ENCODE assay signal across 8 mouse cellular contexts in genomic region chr10:127267318-127267717, GRCm38 (mm10). TPM values are rescaled to one million over a fixed set of nuclear protein-coding genes. Genes with fewer than 3 reads are reported as not detected.
DNase-seq lines count a peak whose midpoint lies in the region; ATAC-seq and TF ChIP-seq lines count a peak whose summit lies in the region.

No protein-coding gene starts in this region.

- H3K4me1 ChIP-seq in E14TG2a.4 (replicated peaks; ENCODE audit: low read depth, low read length), result peaks cover 92% of the 10 kb centered on the region
- H3K4me1 ChIP-seq in hindbrain, embryonic 12.5 days, result peaks cover 39% of the 10 kb centered on the region
- peaks cover 6 to 15% of the 10 kb centered on the region in 2 experiments for H3K4me1 ChIP-seq in liver, embryonic 14.5 days (replicated peaks; ENCODE audit: control insufficient read depth in 2 of 2, insufficient read depth in 2 of 2, low read length in 1 of 2)

- H3K27me3 ChIP-seq in E14TG2a.4 (ENCODE audit: insufficient read depth, low read length), result no peaks in the 10 kb centered on the region
- H3K27me3 ChIP-seq in hindbrain, embryonic 12.5 days, result peaks cover 14% of the 10 kb centered on the region
- H3K27me3 ChIP-seq in liver, embryonic 14.5 days (ENCODE audit: control insufficient read depth, insufficient read depth, low read length), result peaks cover 10% of the 10 kb centered on the region

- H3K9ac ChIP-seq in hindbrain, embryonic 12.5 days, result peak overlapping the region; percentile 99
- H3K9ac ChIP-seq in liver, embryonic 14.5 days (replicated peaks), result peak overlapping the region; percentile 99

- no peaks in the 10 kb centered on the region for H3K9me3 ChIP-seq in E14TG2a.4 (ENCODE audit: low read length)
- H3K9me3 ChIP-seq in hindbrain, embryonic 12.5 days (replicated peaks), result no peaks in the 10 kb centered on the region
- no peaks in the 10 kb centered on the region for H3K9me3 ChIP-seq in liver, embryonic 14.5 days (ENCODE audit: control insufficient read depth, low read length)

- TF ChIP-seq CTCF in E14TG2a.4 (conservative IDR thresholded peaks at IDR 0.05; ENCODE audit: low read length), result no peak
- no peak for TF ChIP-seq CTCF in liver, embryonic 14.5 days (IDR thresholded peaks at IDR 0.05; ENCODE audit: low read depth)

- H3K4me3 ChIP-seq in E14TG2a.4 (replicated peaks; ENCODE audit: low read length), result peak overlapping the region; percentile 99
- H3K4me3 ChIP-seq in hindbrain, embryonic 12.5 days, result peak overlapping the region; percentile 97
- H3K4me3 ChIP-seq in liver, embryonic 14.5 days (ENCODE audit: insufficient read depth in 1 of 2, low read depth in 2 of 2, low read length in 2 of 2), result peak overlapping the region; percentile 82 to 97

- H3K36me3 ChIP-seq in E14TG2a.4 (ENCODE audit: insufficient read depth, low read length), result peaks cover 50% of the 10 kb centered on the region
- H3K36me3 ChIP-seq in hindbrain, embryonic 12.5 days, result peaks cover 30% of the 10 kb centered on the region
- H3K36me3 ChIP-seq in liver, embryonic 14.5 days (replicated peaks; ENCODE audit: control insufficient read depth, insufficient read depth, low read depth), result peaks cover 4% of the 10 kb centered on the region; the same call in 1 of the 2 replicates

- peak; percentile 50 for DNase-seq in cerebellum, adult 9-11 months
- DNase-seq in cerebellum, adult 11 months, result no peak
- DNase-seq in liver, embryonic 14.5 days (ENCODE audit: low read depth in 3 of 3, low spot score in 3 of 3), result no peak
- DNase-seq in right cerebral cortex, postnatal 10 days (ENCODE audit: low spot score in 2 of 2), result no peak
- DNase-seq in layer of hippocampus, adult 18-20 months (ENCODE audit: low spot score in 2 of 2), result no peak
- no peak for DNase-seq in urinary bladder, postnatal 10 days (ENCODE audit: low spot score)

- WGBS in hindbrain, embryonic 12.5 days, result 76% methylated on average over 5 of the region's 5 CpGs
- 67% methylated on average over 5 of the region's 5 CpGs for WGBS in liver, embryonic 14.5 days (ENCODE audit: insufficient replicate concordance)

- H3K27ac ChIP-seq in hindbrain, embryonic 12.5 days, result peak overlapping the region; percentile 93; the same call in 1 of the 2 replicates
- no peak overlapping the region; the same call in 1 of the 2 replicates for H3K27ac ChIP-seq in liver, embryonic 14.5 days

- peak overlapping the region; percentile 92 for H3K4me2 ChIP-seq in hindbrain, embryonic 12.5 days (replicated peaks)
- H3K4me2 ChIP-seq in liver, embryonic 14.5 days (ENCODE audit: low read depth), result peak overlapping the region; percentile 80

- no peak for TF ChIP-seq EP300 in liver, embryonic 14.5 days (IDR thresholded peaks at IDR 0.05; ENCODE audit: low read depth)

- ATAC-seq in hindbrain, embryonic 12.5 days (ENCODE audit: low FRiP score), result no peak
- ATAC-seq in liver, embryonic 14.5 days (ENCODE audit: insufficient read depth), result no peak

RNA-seq across cellular contexts. Expression of gene Dctn2, which starts 1.1 kb away (rescaled TPM):
- polyA plus RNA-seq in hindbrain, embryonic 12.5 days (2016; fragmentation: Nextera tagmentation; extraction: Ambion mirVana), result 234 and 240 TPM in 2 replicates
- 53.8 and 58.7 TPM in 2 replicates for polyA plus RNA-seq in liver, embryonic 14.5 days (2012; rRNA removed)
- 59.2 and 64.7 TPM in 2 replicates for polyA plus RNA-seq in liver, embryonic 14.5 days (2014; fragmentation: Nextera tagmentation; extraction: Ambion mirVana)
- 100 to 1,000 TPM; 253 to 259 TPM for total RNA-seq in layer of hippocampus, adult 18-20 months (2021)

RNA-seq across cellular contexts. Expression of gene Kif5a, which starts 4.2 kb away (rescaled TPM):
- 70.0 and 76.6 TPM in 2 replicates for polyA plus RNA-seq in hindbrain, embryonic 12.5 days (2016; fragmentation: Nextera tagmentation; extraction: Ambion mirVana)
- 0.11 and 0.19 TPM in 2 replicates for polyA plus RNA-seq in liver, embryonic 14.5 days (2012; rRNA removed)
- polyA plus RNA-seq in liver, embryonic 14.5 days (2014; fragmentation: Nextera tagmentation; extraction: Ambion mirVana), result 0.01 and 0.03 TPM in 2 replicates
- 100 to 1,000 TPM; 839 to 860 TPM for total RNA-seq in layer of hippocampus, adult 18-20 months (2021)

RNA-seq across cellular contexts. Expression of gene Mbd6, which starts 21.5 kb away (rescaled TPM):
- 17.9 and 19.8 TPM in 2 replicates for polyA plus RNA-seq in hindbrain, embryonic 12.5 days (2016; fragmentation: Nextera tagmentation; extraction: Ambion mirVana)
- polyA plus RNA-seq in liver, embryonic 14.5 days (2012; rRNA removed), result 9.7 and 11.0 TPM in 2 replicates
- 5.6 and 6.2 TPM in 2 replicates for polyA plus RNA-seq in liver, embryonic 14.5 days (2014; fragmentation: Nextera tagmentation; extraction: Ambion mirVana)
- total RNA-seq in layer of hippocampus, adult 18-20 months (2021), result 10 to 100 TPM; 48.1 to 53.2 TPM

RNA-seq across cellular contexts. Expression of gene Mars, which starts 44.3 kb away (rescaled TPM):
- 142 and 152 TPM in 2 replicates for polyA plus RNA-seq in hindbrain, embryonic 12.5 days (2016; fragmentation: Nextera tagmentation; extraction: Ambion mirVana)
- 53.6 and 63.4 TPM in 2 replicates for polyA plus RNA-seq in liver, embryonic 14.5 days (2012; rRNA removed)
- 101 and 115 TPM in 2 replicates for polyA plus RNA-seq in liver, embryonic 14.5 days (2014; fragmentation: Nextera tagmentation; extraction: Ambion mirVana)
- total RNA-seq in layer of hippocampus, adult 18-20 months (2021), result 10 to 100 TPM; 55.2 to 57.5 TPM

RNA-seq across cellular contexts. Expression of gene Arhgap9, which starts 54.4 kb away (rescaled TPM):
- polyA plus RNA-seq in hindbrain, embryonic 12.5 days (2016; fragmentation: Nextera tagmentation; extraction: Ambion mirVana), result 2.0 and 2.2 TPM in 2 replicates
- 7.3 and 8.8 TPM in 2 replicates for polyA plus RNA-seq in liver, embryonic 14.5 days (2012; rRNA removed)
- polyA plus RNA-seq in liver, embryonic 14.5 days (2014; fragmentation: Nextera tagmentation; extraction: Ambion mirVana), result 12.4 and 13.4 TPM in 2 replicates
- total RNA-seq in layer of hippocampus, adult 18-20 months (2021), result under 1 TPM; 0.84 to 0.92 TPM

Comparison
In these comparisons a context has a peak if more than half of its experiments do, and no peak if none do; other contexts are left out.
1. RNA of gene Kif5a, which starts 4.2 kb away (polyA plus RNA-seq): 70.0 to 76.6 TPM in hindbrain, embryonic 12.5 days; 0.01 to 0.19 TPM in liver, embryonic 14.5 days; every median in the first group is over 10 times any median in the second.
2. Peak in every context shown above with its lines, with median percentiles within 50 percentile points of each other: H3K4me3 ChIP-seq.